Mouse (Mus musculus) testis, adult 2 months (tissue): ENCODE results near the gene Inhbc. TPM values are rescaled to one million over a fixed set of nuclear protein-coding genes. Genes with fewer than 3 reads are reported as not detected.
A peak's percentile ranks its signal among the peaks of the same experiment; 100 is the strongest.

Experiments used
- H3K27ac ChIP-seq: fragments of 200-500 bp; 2 replicates; pipeline ENCODE4 v1.5.1; 2012; ENCODE audit warnings: low read depth, low read length; ENCODE audit not compliant: control insufficient read depth, insufficient read depth
- H3K27me3 ChIP-seq: fragments of 200-500 bp; 2 replicates; pipeline ENCODE4 v1.6.1; 2012; ENCODE audit warnings: mild to moderate bottlenecking, low read length, moderate library complexity; ENCODE audit not compliant: control insufficient read depth, insufficient read depth
- H3K36me3 ChIP-seq: fragments of 200-500 bp; 2 replicates; pipeline ENCODE4 v1.6.1; 2012; ENCODE audit warnings: mild to moderate bottlenecking, low read length; ENCODE audit not compliant: control insufficient read depth, insufficient read depth
- H3K4me1 ChIP-seq: fragments of 200-500 bp; 2 replicates; pipeline ENCODE4 v1.6.1; 2012; ENCODE audit warnings: low read length; ENCODE audit not compliant: control insufficient read depth, insufficient read depth
- H3K4me3 ChIP-seq: fragments of 200-500 bp; 2 replicates; pipeline ENCODE4 v1.5.1; 2012; ENCODE audit warnings: low read depth, mild to moderate bottlenecking, low read length, moderate library complexity, mixed read lengths; ENCODE audit not compliant: control insufficient read depth
- CTCF ChIP-seq: fragments of 200-500 bp; IDR thresholded peaks from 2 replicates; pipeline ENCODE4 v1.5.1; 2012; ENCODE audit warnings: low read depth, mild to moderate bottlenecking, inconsistent platforms, low read length, moderate library complexity; ENCODE audit not compliant: control insufficient read depth, insufficient read depth, insufficient replicate concordance
- POLR2A ChIP-seq: fragments of 200-500 bp; IDR thresholded peaks from 2 replicates; pipeline ENCODE4 v1.6.1; 2012; ENCODE audit warnings: low read depth, mild to moderate bottlenecking, inconsistent platforms, low read length, moderate library complexity; ENCODE audit not compliant: control insufficient read depth
- polyA plus RNA-seq: library from polyadenylated mRNA; depleted of rRNA; stranded (reverse); fragments of >200 nt; gene quantifications from 2 replicates; pipeline ENCODE4 v1.2.3, GENCODE M21; 2012; rRNA removed

Gene Inhbc
- 0.05 and 0.08 TPM in 2 replicates for polyA plus RNA-seq

GRCm38 (mm10) chr10:127369834-127370820, at the start of gene Inhbc:
Gene Inhbc (minus strand): TSS chr10:127370431.
- H3K4me3 ChIP-seq: peak within 1 kb of the TSS; percentile 32
- no peak for TF ChIP-seq POLR2A
- no peak for TF ChIP-seq CTCF
- H3K36me3 ChIP-seq: no peaks in the 10 kb centered on the region
- peaks cover 8% of the 10 kb centered on the region for H3K4me1 ChIP-seq
- H3K27me3 ChIP-seq: no peaks in the 10 kb centered on the region
- no peak within 1 kb of the TSS for H3K27ac ChIP-seq

GRCm38 (mm10) chr10:127414141-127414540, 43.9 kb upstream of the Inhbc start:
- Histone ChIP-seq H3K27ac (no peak overlapping the region), H3K27me3 (no peaks in the 10 kb centered on the region), H3K36me3 (no peaks in the 10 kb centered on the region), H3K4me3 (no peak overlapping the region), H3K4me1 (no peaks in the 10 kb centered on the region)
- TF ChIP-seq POLR2A (no peak), CTCF (no peak)

GRCm38 (mm10) chr10:127413585-127413984, 43.4 kb upstream of the Inhbc start:
- Histone ChIP-seq H3K27me3 (no peaks in the 10 kb centered on the region), H3K27ac (no peak overlapping the region)
- TF ChIP-seq POLR2A: no peak
- TF ChIP-seq CTCF: no peak

GRCm38 (mm10) chr10:127412776-127413175, 42.5 kb upstream of the Inhbc start:
- TF ChIP-seq POLR2A (no peak), CTCF (no peak)
- Histone ChIP-seq H3K27ac (no peak overlapping the region), H3K4me3 (no peak overlapping the region), H3K27me3 (no peaks in the 10 kb centered on the region), H3K4me1 (no peaks in the 10 kb centered on the region), H3K36me3 (no peaks in the 10 kb centered on the region)

More at GRCm38 (mm10) chr10:127413585-127413984, 43.4 kb upstream of the Inhbc start:
- no peak overlapping the region for H3K4me3 ChIP-seq
- no peaks in the 10 kb centered on the region for H3K36me3 ChIP-seq
- no peaks in the 10 kb centered on the region for H3K4me1 ChIP-seq

- no peak overlapping the region for H3K4me3 ChIP-seq
- no peaks in the 10 kb centered on the region for H3K4me1 ChIP-seq
- TF ChIP-seq CTCF (no peak), POLR2A (no peak)
- H3K27me3 ChIP-seq: no peaks in the 10 kb centered on the region
- H3K27ac ChIP-seq: no peak overlapping the region; the same call in 1 of the 2 replicates
- H3K36me3 ChIP-seq: no peaks in the 10 kb centered on the region
Observed at GRCm38 (mm10) chr10:127412101-127412500, 41.9 kb upstream of the Inhbc start.

GRCm38 (mm10) chr10:127407391-127407790, 37.2 kb upstream of the Inhbc start:
- Histone ChIP-seq H3K36me3 (no peaks in the 10 kb centered on the region), H3K4me1 (no peaks in the 10 kb centered on the region), H3K27ac (no peak overlapping the region), H3K27me3 (no peaks in the 10 kb centered on the region), H3K4me3 (no peak overlapping the region)
- TF ChIP-seq CTCF: no peak
- TF ChIP-seq POLR2A: no peak

- Histone ChIP-seq H3K27me3 (no peaks in the 10 kb centered on the region), H3K4me3 (no peak overlapping the region), H3K27ac (no peak overlapping the region), H3K36me3 (no peaks in the 10 kb centered on the region), H3K4me1 (no peaks in the 10 kb centered on the region)
- TF ChIP-seq POLR2A (no peak), CTCF (no peak)
Observed at GRCm38 (mm10) chr10:127404701-127405100, 34.5 kb upstream of the Inhbc start.

- H3K4me3 ChIP-seq: no peak overlapping the region
- H3K36me3 ChIP-seq: peaks cover 2% of the 10 kb centered on the region
- TF ChIP-seq POLR2A: no peak
- no peak for TF ChIP-seq CTCF
- no peaks in the 10 kb centered on the region for H3K27me3 ChIP-seq
- no peaks in the 10 kb centered on the region for H3K4me1 ChIP-seq
- no peak overlapping the region for H3K27ac ChIP-seq
Observed at GRCm38 (mm10) chr10:127391774-127392173, 21.5 kb upstream of the Inhbc start.
